Mouse (Mus musculus): Measurements from ENCODE around the gene Ltbr. TPM values are rescaled to one million over a fixed set of nuclear protein-coding genes. Genes with fewer than 3 reads are reported as not detected.

Ltbr gene
- polyA plus RNA-seq, 1 experiment from 2014 or later, result 10.4 TPM

DNA sequence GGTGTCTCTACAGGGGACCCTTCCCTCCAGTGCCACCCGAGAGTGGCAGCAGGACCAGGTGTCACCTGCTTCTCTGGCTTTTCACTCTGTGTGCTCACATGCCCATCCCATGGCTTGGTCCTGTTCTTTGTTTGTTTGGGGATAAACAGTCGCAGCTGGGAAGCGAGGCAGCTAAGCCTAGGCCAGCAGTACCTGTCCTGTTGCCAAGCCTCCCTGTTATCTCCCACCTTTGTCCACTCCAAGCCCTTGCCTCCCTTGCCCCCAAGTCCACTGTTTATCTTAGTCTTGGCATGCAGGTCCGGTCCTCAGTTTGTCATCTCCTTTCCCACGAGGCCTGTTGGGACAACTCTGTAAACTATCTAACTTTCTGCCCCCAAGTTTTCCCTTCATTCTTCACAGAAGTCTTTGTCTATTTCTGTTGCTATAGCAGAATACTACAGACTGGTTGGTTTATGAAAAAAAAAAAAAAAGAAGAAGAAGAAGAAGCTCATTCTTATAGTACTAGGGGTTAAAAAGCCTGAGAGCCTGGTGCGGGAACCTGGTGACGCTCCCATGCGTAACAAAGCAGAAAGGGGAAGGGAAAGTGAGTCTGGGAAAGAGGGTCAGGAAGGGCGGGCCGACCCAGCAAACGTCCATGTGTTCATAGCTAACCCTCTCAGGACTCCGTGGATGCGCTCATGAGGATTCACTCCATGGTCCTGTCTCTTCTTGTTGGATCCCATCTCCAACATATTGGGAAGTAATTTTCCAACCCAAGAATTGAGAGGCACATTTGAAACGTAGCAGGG lies 19.6 kb upstream of the Ltbr start:
- H3K4me1 ChIP-seq (replicated peaks; ENCODE audit: control insufficient read depth, insufficient read depth, low read length), result peaks cover 7% of the 10 kb centered on the region; the same call in 1 of the 2 replicates
- H3K9ac ChIP-seq (replicated peaks; ENCODE audit: low read depth, low read length), result no peak overlapping the region
- ATAC-seq, result no peak
- H3K27me3 ChIP-seq (replicated peaks; ENCODE audit: control insufficient read depth, insufficient read depth, low read length), result no peaks in the 10 kb centered on the region
- H3K9me3 ChIP-seq (ENCODE audit: control insufficient read depth, low read length), result no peaks in the 10 kb centered on the region
- H3K4me3 ChIP-seq (replicated peaks; ENCODE audit: low read length), result no peak overlapping the region
- WGBS, result 75% methylated on average over 14 of the region's 14 CpGs
- no peak overlapping the region for H3K4me2 ChIP-seq (ENCODE audit: low read length)
- no peak overlapping the region for H3K27ac ChIP-seq (ENCODE audit: low read length)
- no peaks in the 10 kb centered on the region for H3K36me3 ChIP-seq (ENCODE audit: control insufficient read depth, insufficient read depth)

DNA sequence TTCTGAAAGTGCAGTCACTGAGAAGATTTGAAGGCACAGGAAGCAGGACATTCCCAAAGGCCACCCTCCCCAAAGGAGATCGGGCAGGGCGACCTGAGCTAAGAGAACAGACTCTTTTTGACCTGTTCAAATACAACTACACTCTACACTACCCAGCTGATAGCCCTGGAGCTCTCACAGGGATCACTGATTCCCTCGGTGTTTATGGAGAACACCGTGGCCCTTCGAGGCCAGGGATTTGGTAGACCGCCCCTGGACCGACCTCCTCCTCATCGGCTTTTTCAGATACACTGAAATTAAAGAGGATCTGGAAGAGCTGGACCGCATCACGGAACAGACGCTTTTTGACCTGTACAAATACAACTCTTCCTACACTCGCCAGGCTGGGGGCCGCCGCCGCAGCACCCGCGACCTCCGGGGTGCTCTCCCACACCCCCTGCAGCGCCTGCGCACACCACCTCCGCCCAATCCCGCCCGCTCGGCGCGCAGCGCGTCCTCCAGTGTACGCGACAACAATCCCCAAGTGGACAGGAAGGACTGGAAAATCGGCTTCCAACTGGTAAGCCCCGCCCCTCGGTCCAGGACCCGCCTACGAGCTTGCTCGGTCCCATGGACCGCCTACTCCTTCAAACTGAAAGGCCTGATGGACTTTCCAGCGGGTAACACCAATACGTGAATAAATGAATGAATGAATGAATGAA lies 17.1 kb upstream of the Ltbr start:
- peak overlapping the region; percentile 93 for H3K4me2 ChIP-seq (ENCODE audit: low read length)
- H3K27me3 ChIP-seq (replicated peaks; ENCODE audit: control insufficient read depth, insufficient read depth, low read length), result no peaks in the 10 kb centered on the region
- H3K36me3 ChIP-seq (ENCODE audit: control insufficient read depth, insufficient read depth), result no peaks in the 10 kb centered on the region
- ATAC-seq, result peak; percentile 88
- peaks cover 7% of the 10 kb centered on the region; the same call in 1 of the 2 replicates for H3K4me1 ChIP-seq (replicated peaks; ENCODE audit: control insufficient read depth, insufficient read depth, low read length)
- peak overlapping the region; percentile 61 for H3K4me3 ChIP-seq (replicated peaks; ENCODE audit: low read length)
- H3K27ac ChIP-seq (ENCODE audit: low read length), result no peak overlapping the region
- H3K9me3 ChIP-seq (ENCODE audit: control insufficient read depth, low read length), result no peaks in the 10 kb centered on the region
- peak overlapping the region; percentile 66 for H3K9ac ChIP-seq (replicated peaks; ENCODE audit: low read depth, low read length)
- WGBS, result under 1% methylated on average over 39 of the region's 39 CpGs

DNA sequence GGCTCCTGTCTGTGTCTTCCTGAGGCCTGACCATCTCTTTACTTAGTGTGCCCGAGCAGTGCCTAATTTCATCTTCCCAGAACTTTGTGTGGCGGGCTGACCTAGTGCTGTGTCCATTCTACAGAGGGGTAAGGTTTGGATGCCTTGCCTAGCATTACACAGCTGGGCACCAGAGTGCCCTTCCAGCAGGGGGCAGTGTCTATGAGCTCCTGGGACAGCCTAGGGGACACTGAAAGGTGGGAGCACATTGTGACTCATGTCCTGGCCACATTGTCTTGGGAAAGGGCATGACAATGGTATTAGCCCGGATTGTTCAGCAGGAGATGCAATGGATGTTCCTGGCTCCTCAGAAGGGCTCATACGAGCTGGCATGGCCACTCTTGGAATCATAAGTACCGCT lies 14.6 kb upstream of the Ltbr start:
- Histone ChIP-seq H3K27ac (ENCODE audit: low read length) (no peak overlapping the region), H3K4me2 (ENCODE audit: low read length) (no peak overlapping the region), H3K4me3 (replicated peaks; ENCODE audit: low read length) (no peak overlapping the region), H3K4me1 (replicated peaks; ENCODE audit: control insufficient read depth, insufficient read depth, low read length) (peaks cover 7% of the 10 kb centered on the region; the same call in 1 of the 2 replicates), H3K27me3 (replicated peaks; ENCODE audit: control insufficient read depth, insufficient read depth, low read length) (no peaks in the 10 kb centered on the region), H3K9ac (replicated peaks; ENCODE audit: low read depth, low read length) (no peak overlapping the region), H3K36me3 (ENCODE audit: control insufficient read depth, insufficient read depth) (no peaks in the 10 kb centered on the region), H3K9me3 (ENCODE audit: control insufficient read depth, low read length) (no peaks in the 10 kb centered on the region)
- 82% methylated on average over 5 of the region's 5 CpGs for WGBS
- no peak for ATAC-seq

DNA sequence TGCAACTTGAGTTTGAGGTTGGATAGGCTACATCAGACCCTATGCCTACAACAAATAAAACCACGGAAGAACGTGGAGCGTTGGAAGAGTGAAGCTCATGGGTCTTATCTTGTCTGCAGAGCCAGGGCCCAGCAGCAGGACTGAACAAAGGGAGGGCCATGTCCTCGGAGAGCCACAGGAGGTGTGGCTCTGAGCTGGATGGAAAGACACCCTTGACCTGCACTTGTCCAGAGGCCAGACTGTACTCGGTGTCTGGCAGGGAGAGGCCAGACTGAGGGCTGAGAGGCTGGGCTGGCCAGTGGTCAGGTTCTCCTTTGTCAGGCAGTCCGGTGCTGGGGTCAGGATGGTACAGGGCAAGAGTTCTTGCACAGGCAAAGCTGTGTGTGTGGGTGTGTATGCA lies 11.7 kb upstream of the Ltbr start:
- H3K9me3 ChIP-seq (ENCODE audit: control insufficient read depth, low read length), result no peaks in the 10 kb centered on the region
- H3K36me3 ChIP-seq (ENCODE audit: control insufficient read depth, insufficient read depth), result no peaks in the 10 kb centered on the region
- H3K4me1 ChIP-seq (replicated peaks; ENCODE audit: control insufficient read depth, insufficient read depth, low read length), result 0 out of 2 replicates have a peak, but pooled peaks cover 3% of the 10 kb centered on the region
- H3K9ac ChIP-seq (replicated peaks; ENCODE audit: low read depth, low read length), result no peak overlapping the region
- no peak overlapping the region for H3K27ac ChIP-seq (ENCODE audit: low read length)
- peaks cover 16% of the 10 kb centered on the region for H3K27me3 ChIP-seq (replicated peaks; ENCODE audit: control insufficient read depth, insufficient read depth, low read length)
- WGBS, result 76% methylated on average over 6 of the region's 6 CpGs
- no peak overlapping the region for H3K4me2 ChIP-seq (ENCODE audit: low read length)
- ATAC-seq, result no peak
- no peak overlapping the region for H3K4me3 ChIP-seq (replicated peaks; ENCODE audit: low read length)

DNA sequence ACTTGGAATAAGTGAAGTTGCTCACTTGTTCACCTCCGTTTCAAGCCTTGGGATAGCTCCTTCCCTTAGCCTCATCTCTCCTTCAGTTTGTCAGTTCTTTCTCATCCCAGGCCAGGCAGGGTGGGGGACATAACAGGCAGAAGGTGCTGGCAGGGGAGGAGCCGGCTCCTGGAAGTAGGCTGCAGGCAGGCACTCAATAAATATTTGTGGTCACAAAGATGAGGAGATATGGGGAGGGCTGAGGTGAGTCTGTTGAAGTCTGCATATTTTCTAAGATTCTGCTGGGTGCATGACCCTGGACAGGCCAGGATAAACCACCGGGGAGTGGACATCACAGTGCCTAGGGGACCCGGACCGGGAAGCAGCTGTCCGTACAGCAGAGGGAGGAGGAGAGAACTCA lies 9.9 kb upstream of the Ltbr start:
- H3K4me1 ChIP-seq (replicated peaks; ENCODE audit: control insufficient read depth, insufficient read depth, low read length), result 0 out of 2 replicates have a peak, but pooled peaks cover 3% of the 10 kb centered on the region
- no peaks in the 10 kb centered on the region for H3K36me3 ChIP-seq (ENCODE audit: control insufficient read depth, insufficient read depth)
- H3K4me3 ChIP-seq (replicated peaks; ENCODE audit: low read length), result no peak overlapping the region
- H3K27ac ChIP-seq (ENCODE audit: low read length), result no peak overlapping the region
- peaks cover 22% of the 10 kb centered on the region for H3K27me3 ChIP-seq (replicated peaks; ENCODE audit: control insufficient read depth, insufficient read depth, low read length)
- H3K9ac ChIP-seq (replicated peaks; ENCODE audit: low read depth, low read length), result no peak overlapping the region
- H3K4me2 ChIP-seq (ENCODE audit: low read length), result no peak overlapping the region
- no peaks in the 10 kb centered on the region for H3K9me3 ChIP-seq (ENCODE audit: control insufficient read depth, low read length)
- no peak for ATAC-seq
- 71% methylated on average over 6 of the region's 6 CpGs for WGBS

DNA sequence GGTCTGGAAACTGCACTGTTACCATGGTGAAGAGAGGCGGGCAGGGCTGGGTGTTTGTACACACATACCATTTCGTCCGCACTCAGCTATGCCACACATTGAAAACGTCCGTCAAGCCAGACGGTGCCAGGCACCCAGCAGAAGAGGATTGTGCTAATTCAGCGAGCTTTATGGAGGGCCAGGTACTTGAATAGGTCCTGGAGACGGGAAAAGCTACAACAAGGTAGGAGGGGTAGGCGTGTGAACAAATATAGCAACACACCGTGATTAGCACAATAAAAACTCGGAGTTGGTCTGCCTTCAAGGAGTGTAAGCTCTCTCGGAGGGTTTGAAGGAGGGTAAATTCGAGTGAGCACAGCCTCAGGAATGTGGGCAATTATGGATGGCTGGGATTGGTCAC lies 9.1 kb upstream of the Ltbr start:
- Histone ChIP-seq H3K27ac (ENCODE audit: low read length) (no peak overlapping the region), H3K27me3 (replicated peaks; ENCODE audit: control insufficient read depth, insufficient read depth, low read length) (peaks cover 22% of the 10 kb centered on the region), H3K4me3 (replicated peaks; ENCODE audit: low read length) (no peak overlapping the region), H3K4me2 (ENCODE audit: low read length) (no peak overlapping the region), H3K4me1 (replicated peaks; ENCODE audit: control insufficient read depth, insufficient read depth, low read length) (0 out of 2 replicates have a peak, but pooled peaks cover 3% of the 10 kb centered on the region), H3K9ac (replicated peaks; ENCODE audit: low read depth, low read length) (no peak overlapping the region), H3K9me3 (ENCODE audit: control insufficient read depth, low read length) (no peaks in the 10 kb centered on the region), H3K36me3 (ENCODE audit: control insufficient read depth, insufficient read depth) (no peaks in the 10 kb centered on the region)
- no peak for ATAC-seq
- WGBS, result 35% methylated on average over 13 of the region's 13 CpGs

DNA sequence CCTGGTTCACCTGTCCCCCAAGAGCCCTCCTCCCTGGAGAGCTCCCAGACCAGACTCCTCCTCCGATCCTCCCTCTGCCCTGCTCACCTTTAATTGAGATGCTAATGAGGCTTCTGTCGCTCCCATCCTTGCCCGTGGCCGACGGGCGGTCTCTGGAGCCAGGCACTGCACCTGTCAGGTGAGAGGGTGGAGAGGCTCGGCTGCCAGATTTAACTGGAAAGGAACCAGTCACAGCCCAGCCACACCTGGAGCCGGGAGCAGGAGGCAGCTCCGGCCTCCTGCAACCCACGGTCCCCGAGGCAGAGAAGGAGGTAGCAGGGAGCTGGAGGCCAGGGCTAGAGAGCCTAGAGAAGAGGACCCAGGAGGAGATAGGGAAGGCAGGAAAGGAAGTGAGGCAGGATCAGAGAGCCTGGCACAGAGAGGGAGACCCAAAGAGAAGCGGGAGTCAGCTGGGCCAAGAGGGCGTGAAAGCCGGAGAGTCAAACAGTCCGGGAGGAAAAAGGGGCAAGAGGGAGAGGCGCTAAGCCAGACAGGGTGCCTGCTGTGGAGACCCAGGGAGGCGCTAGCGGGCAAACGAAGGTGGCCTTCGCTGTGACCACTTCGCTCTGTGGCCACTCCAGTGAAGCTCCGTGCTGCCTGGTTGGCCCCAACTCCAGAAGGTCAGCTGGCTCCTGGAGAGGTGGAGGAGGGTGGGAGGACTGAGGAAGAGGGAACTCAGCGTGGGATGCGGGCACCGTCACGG lies 7.6 kb upstream of the Ltbr start:
- Histone ChIP-seq H3K4me2 (ENCODE audit: low read length) (no peak overlapping the region), H3K27me3 (replicated peaks; ENCODE audit: control insufficient read depth, insufficient read depth, low read length) (peaks cover 22% of the 10 kb centered on the region), H3K4me1 (replicated peaks; ENCODE audit: control insufficient read depth, insufficient read depth, low read length) (0 out of 2 replicates have a peak, but pooled peaks cover 3% of the 10 kb centered on the region), H3K9ac (replicated peaks; ENCODE audit: low read depth, low read length) (no peak overlapping the region), H3K27ac (ENCODE audit: low read length) (no peak overlapping the region), H3K9me3 (ENCODE audit: control insufficient read depth, low read length) (no peaks in the 10 kb centered on the region), H3K4me3 (replicated peaks; ENCODE audit: low read length) (no peak overlapping the region), H3K36me3 (ENCODE audit: control insufficient read depth, insufficient read depth) (no peaks in the 10 kb centered on the region)
- WGBS, result 4% methylated on average over 26 of the region's 26 CpGs
- ATAC-seq, result no peak

DNA sequence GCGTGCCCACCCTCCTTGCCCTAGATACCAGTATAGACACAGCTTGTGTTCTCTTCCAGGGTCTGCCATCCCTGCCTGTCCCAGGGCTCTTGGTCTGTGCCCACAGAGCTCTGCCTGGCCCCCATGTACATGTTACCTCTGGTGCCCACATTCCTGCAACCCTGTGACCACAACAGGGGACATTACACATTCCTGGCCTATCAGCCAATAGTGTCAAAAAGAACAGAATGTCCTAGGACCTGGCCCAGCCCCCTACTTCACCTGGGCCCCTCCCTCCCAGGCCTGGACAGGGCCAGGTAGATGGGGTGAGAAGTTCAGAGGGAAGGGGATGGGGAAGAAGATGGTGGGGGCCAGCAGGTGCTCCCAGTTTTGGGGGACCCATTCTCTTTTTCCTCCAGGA lies 6.6 kb upstream of the Ltbr start, which contains the start of gene Scnn1a:
Scnn1a (plus strand) TSS at position 337 of the 400 bp plus-strand sequence.
- 86% methylated on average over 1 of the region's 1 CpGs for WGBS
- no peak for ATAC-seq
- no peak within 1 kb of the TSS for H3K9ac ChIP-seq (replicated peaks; ENCODE audit: low read depth, low read length)
- H3K27ac ChIP-seq (ENCODE audit: low read length), result no peak within 1 kb of the TSS
- no peak within 1 kb of the TSS for H3K4me3 ChIP-seq (replicated peaks; ENCODE audit: low read length)
- H3K4me1 ChIP-seq (replicated peaks; ENCODE audit: control insufficient read depth, insufficient read depth, low read length), result 0 out of 2 replicates have a peak, but pooled peaks cover 3% of the 10 kb centered on the region
- H3K27me3 ChIP-seq (replicated peaks; ENCODE audit: control insufficient read depth, insufficient read depth, low read length), result peaks cover 22% of the 10 kb centered on the region
- H3K36me3 ChIP-seq (ENCODE audit: control insufficient read depth, insufficient read depth), result no peaks in the 10 kb centered on the region
- H3K4me2 ChIP-seq (ENCODE audit: low read length), result no peak within 1 kb of the TSS
- H3K9me3 ChIP-seq (ENCODE audit: control insufficient read depth, low read length), result no peaks in the 10 kb centered on the region

DNA sequence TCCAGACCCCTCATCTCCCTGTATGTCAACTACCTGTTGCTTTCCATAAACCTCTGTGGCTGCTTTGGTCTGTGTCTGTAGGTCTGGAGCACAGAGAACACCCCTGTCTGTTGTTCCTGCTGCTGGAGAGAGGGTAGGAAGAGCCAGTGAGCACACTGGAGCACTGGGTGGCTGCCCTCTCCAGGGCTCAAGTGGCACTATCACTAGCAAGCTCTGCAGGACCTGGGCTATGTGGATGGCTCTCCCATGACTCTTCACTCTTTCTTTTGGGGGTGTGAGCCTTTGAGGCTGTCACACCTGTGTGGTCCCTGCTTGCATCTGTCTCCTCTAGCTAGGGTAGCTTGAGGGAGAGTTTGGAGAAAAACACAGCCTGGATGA lies 6.2 kb upstream of the Ltbr start:
- 0 out of 2 replicates have a peak, but pooled peaks cover 3% of the 10 kb centered on the region for H3K4me1 ChIP-seq (replicated peaks; ENCODE audit: control insufficient read depth, insufficient read depth, low read length)
- no peak overlapping the region for H3K27ac ChIP-seq (ENCODE audit: low read length)
- H3K4me2 ChIP-seq (ENCODE audit: low read length), result no peak overlapping the region
- H3K36me3 ChIP-seq (ENCODE audit: control insufficient read depth, insufficient read depth), result no peaks in the 10 kb centered on the region
- H3K9me3 ChIP-seq (ENCODE audit: control insufficient read depth, low read length), result no peaks in the 10 kb centered on the region
- H3K4me3 ChIP-seq (replicated peaks; ENCODE audit: low read length), result no peak overlapping the region
- no peak overlapping the region for H3K9ac ChIP-seq (replicated peaks; ENCODE audit: low read depth, low read length)
- no peak for ATAC-seq
- H3K27me3 ChIP-seq (replicated peaks; ENCODE audit: control insufficient read depth, insufficient read depth, low read length), result peaks cover 22% of the 10 kb centered on the region
